Mouse (Mus musculus) stomach, embryonic 14.5 days (tissue): ENCODE measurements around the gene Cog5. TPM values are rescaled to one million over a fixed set of nuclear protein-coding genes. Genes with fewer than 3 reads are reported as not detected.

Experiments used
- ATAC-seq: fragments of 200-750 bp; cut with Nextera tagmentation; 2 replicates; pipeline ENCODE4 v1.8.0; 2017; ENCODE audit warnings: low read depth, moderate TSS enrichment; ENCODE audit not compliant: insufficient number of reproducible peaks, insufficient read depth, low FRiP score
- H3K27ac ChIP-seq: fragments of 300-500 bp; sonication (generic); 2 replicates; pipeline ENCODE4 v1.5.1; 2014; ENCODE audit warnings: mild to moderate bottlenecking, low read length, moderate library complexity, mixed read lengths
- H3K27me3 ChIP-seq: fragments of 300-500 bp; sonication (generic); 2 replicates; pipeline ENCODE4 v1.6.1; 2014; ENCODE audit warnings: low read length, control low read depth, mixed read lengths; ENCODE audit not compliant: control insufficient read depth, insufficient read depth
- H3K36me3 ChIP-seq: fragments of 300-500 bp; sonication (generic); 2 replicates; pipeline ENCODE4 v1.6.1; 2014; ENCODE audit warnings: mild to moderate bottlenecking, control low read depth, low read length, moderate library complexity, mixed read lengths; ENCODE audit not compliant: control insufficient read depth, insufficient read depth
- H3K4me1 ChIP-seq: fragments of 300-500 bp; sonication (generic); 2 replicates; pipeline ENCODE4 v1.6.1; 2014; ENCODE audit warnings: low read length, control low read depth, mixed read lengths; ENCODE audit not compliant: control insufficient read depth, insufficient read depth
- H3K4me2 ChIP-seq: fragments of 300-500 bp; sonication (generic); replicated peaks from 2 replicates; pipeline ENCODE4 v1.6.1; 2014; ENCODE audit warnings: low read depth, low read length, control low read depth
- H3K4me3 ChIP-seq: fragments of 300-500 bp; sonication (generic); 2 replicates; pipeline ENCODE4 v1.5.1; 2014; ENCODE audit warnings: low read depth, low read length, control low read depth
- H3K9ac ChIP-seq: fragments of 300-500 bp; sonication (generic); replicated peaks from 2 replicates; pipeline ENCODE4 v1.6.1; 2014; ENCODE audit warnings: low read depth, mild to moderate bottlenecking, control low read depth, low read length, moderate library complexity, mixed read lengths
- H3K9me3 ChIP-seq: fragments of 300-500 bp; sonication (generic); 2 replicates; pipeline ENCODE4 v1.6.1; 2016; ENCODE audit warnings: low read depth, low read length, control low read depth; ENCODE audit not compliant: control insufficient read depth
- WGBS: fragments of 180-500 bp; shearing (Covaris S2); extraction: QIAGEN DNeasy Blood & Tissue Kit; methylation state at CpG from one replicate; pipeline ENCODE4 v1.1.7; 2014; 5-methylcytosine and 5-hydroxymethylcytosine counted together
- polyA plus RNA-seq: library from polyadenylated mRNA; unstranded; fragments of >200 nt; fragmentation: Nextera tagmentation; extraction: Ambion mirVana; gene quantifications from 2 replicates; pipeline ENCODE4 v1.2.1, GENCODE M21; 2014

The Cog5 gene
- polyA plus RNA-seq, 1 experiment from 2014 or later = 41.6 TPM

DNA sequence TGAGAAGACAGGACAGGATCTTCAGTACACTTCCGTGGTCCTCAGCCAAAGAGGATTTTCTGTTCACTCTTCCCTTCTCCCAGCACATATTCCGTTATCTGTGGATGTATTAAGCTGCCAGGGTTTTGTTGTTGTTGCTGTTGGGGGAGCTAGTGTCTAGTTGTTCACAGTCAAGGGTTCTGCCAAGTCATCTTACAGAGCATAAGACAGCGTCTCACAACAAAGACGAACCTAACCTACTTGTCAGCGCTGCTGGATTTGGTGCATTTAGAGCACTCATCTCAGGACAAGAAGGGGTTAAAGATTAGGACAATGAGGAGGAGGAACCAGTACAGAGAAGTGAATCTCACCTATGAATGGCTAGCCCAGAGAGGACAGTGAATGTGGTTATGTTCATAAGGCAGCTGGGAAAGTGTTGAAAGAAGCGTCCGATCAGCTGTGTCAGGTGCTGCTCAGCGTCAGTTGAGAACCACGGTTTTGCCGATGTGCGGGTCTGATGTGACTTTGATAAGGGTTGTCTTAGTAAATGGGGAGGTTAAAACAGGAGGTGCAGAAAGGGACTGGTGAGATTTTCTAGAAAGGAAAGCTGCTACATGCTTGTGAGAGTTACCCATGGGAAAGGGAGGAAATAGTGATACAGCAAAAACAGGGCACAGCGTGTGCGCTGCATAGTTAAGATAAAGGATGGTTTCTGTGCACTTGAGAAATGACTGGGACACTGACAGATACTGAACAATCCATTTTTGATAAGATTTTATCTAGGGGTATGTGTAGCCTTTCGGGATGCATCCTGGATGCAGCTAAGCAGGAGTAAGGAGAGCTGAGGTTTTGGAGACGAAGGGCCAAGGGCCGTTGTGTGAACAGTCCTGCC is 208.2 kb downstream of the Cog5 start:
- Histone ChIP-seq H3K4me1 (no peaks in the 10 kb centered on the region), H3K27ac (no peak overlapping the region), H3K4me2 (no peak overlapping the region), H3K27me3 (no peaks in the 10 kb centered on the region), H3K4me3 (no peak overlapping the region), H3K9me3 (no peaks in the 10 kb centered on the region), H3K9ac (no peak overlapping the region), H3K36me3 (no peaks in the 10 kb centered on the region)
- WGBS = 81% methylated on average over 16 of the region's 16 CpGs
- ATAC-seq = no peak

DNA sequence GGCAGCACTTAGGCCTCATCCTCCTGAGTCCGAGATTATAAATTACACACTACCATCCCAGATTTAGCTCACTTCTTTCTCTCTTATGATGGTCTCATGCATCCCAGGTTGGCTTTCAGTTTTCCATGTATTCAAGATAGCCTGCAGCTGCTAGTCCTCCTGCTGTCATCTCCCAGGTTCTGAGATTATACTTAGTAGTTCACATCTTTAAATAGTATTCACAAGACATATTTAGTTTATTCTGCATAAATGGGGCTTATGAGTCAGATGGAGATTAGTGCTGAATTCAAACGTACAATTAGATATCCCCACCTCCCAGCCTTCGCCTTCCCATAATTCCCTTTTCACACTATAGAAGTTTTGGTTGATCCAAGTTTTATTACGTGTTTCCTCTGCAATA is 222.1 kb downstream of the Cog5 start:
- Histone ChIP-seq H3K9me3 (no peaks in the 10 kb centered on the region), H3K27ac (no peak overlapping the region), H3K4me3 (no peak overlapping the region), H3K27me3 (no peaks in the 10 kb centered on the region), H3K9ac (no peak overlapping the region), H3K36me3 (no peaks in the 10 kb centered on the region), H3K4me1 (no peaks in the 10 kb centered on the region), H3K4me2 (no peak overlapping the region)
- WGBS = 82% methylated on average over 4 of the region's 4 CpGs
- ATAC-seq = no peak

DNA sequence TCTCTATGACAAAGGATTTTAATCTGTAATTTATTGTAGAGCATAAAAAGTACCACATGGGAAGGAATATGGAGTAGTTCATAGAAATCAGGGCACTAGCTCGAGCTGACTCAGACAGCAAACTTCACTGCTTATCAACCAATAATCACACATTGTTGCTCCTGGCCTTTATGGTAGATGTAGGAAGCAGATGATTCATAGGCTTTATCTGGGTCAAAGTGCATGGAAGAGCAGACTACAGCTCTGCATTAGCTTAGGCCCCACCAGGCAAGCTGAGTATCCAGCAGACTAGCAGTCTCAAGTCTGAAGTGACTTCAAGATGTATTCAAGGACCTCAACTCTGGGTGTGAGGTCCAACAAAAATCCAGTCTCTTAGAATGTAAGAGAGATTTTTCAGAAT is 228.1 kb downstream of the Cog5 start:
- Histone ChIP-seq H3K4me3 (no peak overlapping the region), H3K27ac (no peak overlapping the region), H3K36me3 (peaks cover 4% of the 10 kb centered on the region; the same call in 1 of the 2 replicates), H3K4me2 (no peak overlapping the region), H3K9me3 (no peaks in the 10 kb centered on the region), H3K9ac (no peak overlapping the region), H3K27me3 (no peaks in the 10 kb centered on the region), H3K4me1 (no peaks in the 10 kb centered on the region)
- no peak for ATAC-seq
- WGBS = 50% methylated on average over 1 of the region's 1 CpGs

DNA sequence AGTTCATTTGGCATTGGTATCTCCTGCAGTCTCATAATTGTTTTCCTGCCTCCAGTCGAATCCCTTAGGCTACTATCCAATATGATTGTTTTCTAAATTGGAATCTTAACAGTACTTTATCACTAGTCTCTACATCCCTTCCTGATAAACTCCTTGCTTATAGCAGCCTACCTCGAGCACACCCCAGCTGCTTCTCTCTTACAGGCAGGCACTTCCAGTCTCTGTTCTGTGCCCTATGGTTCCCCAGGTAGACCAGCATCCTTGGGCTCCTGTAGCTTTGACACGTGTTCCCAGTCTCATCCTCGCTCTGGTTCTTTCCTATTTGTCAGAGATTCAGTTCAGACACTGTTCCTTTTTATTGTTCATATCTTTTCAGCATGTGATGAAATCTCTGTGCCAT is 229.7 kb downstream of the Cog5 start:
- H3K4me2 ChIP-seq = no peak overlapping the region
- 86% methylated on average over 4 of the region's 4 CpGs for WGBS
- ATAC-seq = no peak
- no peak overlapping the region for H3K9ac ChIP-seq
- no peaks in the 10 kb centered on the region for H3K4me1 ChIP-seq
- H3K36me3 ChIP-seq = peaks cover 4% of the 10 kb centered on the region; the same call in 1 of the 2 replicates
- no peaks in the 10 kb centered on the region for H3K27me3 ChIP-seq
- no peaks in the 10 kb centered on the region for H3K9me3 ChIP-seq
- H3K27ac ChIP-seq = no peak overlapping the region
- no peak overlapping the region for H3K4me3 ChIP-seq

DNA sequence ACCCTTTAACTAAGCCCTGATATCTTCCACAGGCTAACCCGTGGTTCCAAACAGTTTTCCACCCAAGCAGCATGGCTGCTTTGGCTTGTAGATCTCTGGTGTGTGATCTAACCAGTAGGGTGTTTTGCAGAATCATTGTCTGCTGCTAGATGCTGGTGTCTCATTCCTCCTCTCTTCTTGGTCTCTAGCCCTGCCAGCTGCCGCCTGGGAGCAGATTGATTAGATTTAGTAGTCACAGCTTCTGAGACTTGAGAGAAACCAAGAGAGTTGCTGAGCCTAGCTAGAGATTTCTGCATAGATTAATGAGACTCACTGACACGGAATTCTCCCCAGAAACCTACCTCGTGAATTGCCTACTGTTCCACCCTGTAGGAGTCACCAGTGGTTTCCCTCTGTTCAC is 230.4 kb downstream of the Cog5 start:
- H3K4me2 ChIP-seq = no peak overlapping the region
- no peak overlapping the region for H3K9ac ChIP-seq
- H3K36me3 ChIP-seq = peaks cover 4% of the 10 kb centered on the region; the same call in 1 of the 2 replicates
- no peak overlapping the region for H3K27ac ChIP-seq
- WGBS = 69% methylated on average over 4 of the region's 4 CpGs
- H3K4me3 ChIP-seq = no peak overlapping the region
- no peaks in the 10 kb centered on the region for H3K9me3 ChIP-seq
- no peaks in the 10 kb centered on the region for H3K27me3 ChIP-seq
- ATAC-seq = no peak
- H3K4me1 ChIP-seq = no peaks in the 10 kb centered on the region

DNA sequence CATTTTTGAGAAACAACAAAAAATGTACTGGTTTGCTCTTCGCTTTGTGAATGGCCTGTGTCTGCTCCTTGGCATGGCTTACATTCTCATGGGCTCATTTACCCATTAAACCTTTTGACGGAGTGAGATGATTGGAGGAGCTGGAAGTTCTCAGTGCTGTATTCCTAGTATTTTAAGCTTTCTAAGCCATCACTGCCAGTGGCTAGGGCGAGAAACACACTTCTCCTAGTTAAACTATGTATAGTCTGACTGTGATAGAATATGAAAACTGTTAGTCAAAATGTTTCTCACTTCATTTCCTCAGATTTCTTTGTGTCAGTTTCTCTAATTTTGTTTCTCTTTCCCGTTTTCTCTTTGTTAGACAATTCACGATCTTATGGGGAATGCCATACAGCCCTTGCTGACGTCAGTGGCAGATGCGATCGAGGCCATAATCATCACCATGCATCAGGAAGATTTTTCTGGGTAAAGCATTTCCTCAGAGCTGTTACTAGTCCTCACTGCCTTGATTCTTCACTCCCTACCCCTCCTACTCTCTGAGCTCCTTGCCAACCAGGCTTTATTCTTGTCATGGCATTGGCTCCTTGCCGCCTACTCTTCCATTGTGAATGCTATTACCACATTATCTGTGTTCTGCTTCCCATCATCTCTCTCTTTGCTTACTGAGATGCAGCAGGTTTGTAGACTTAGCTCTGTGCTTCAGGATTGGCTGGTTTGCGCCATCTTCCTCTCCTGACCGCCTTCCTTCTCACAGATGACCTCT is 231.4 kb downstream of the Cog5 start:
- 94% methylated on average over 11 of the region's 11 CpGs for WGBS
- H3K9me3 ChIP-seq = no peaks in the 10 kb centered on the region
- peaks cover 4% of the 10 kb centered on the region; the same call in 1 of the 2 replicates for H3K36me3 ChIP-seq
- no peak overlapping the region for H3K9ac ChIP-seq
- no peak overlapping the region for H3K4me2 ChIP-seq
- ATAC-seq = no peak
- H3K27ac ChIP-seq = no peak overlapping the region
- H3K4me1 ChIP-seq = no peaks in the 10 kb centered on the region
- no peaks in the 10 kb centered on the region for H3K27me3 ChIP-seq
- no peak overlapping the region for H3K4me3 ChIP-seq

DNA sequence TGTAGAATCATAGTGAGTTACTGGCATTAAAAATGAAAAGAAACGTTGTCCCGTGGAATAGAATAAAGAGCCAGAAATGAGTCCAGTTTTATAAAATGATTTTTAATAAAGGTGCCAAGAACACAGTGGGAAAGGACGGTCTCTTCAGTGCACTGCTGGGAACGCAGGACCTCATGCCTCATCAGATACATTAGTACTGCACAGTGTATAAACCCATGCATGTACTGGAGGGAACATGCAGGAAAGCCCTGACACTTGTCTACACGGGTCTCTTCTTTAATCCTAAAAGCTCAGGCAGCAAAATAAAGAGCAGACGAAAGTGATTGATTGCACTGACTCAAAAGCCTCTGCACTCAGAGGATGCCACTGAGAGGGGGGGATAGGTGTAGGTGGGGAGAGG is 236.0 kb downstream of the Cog5 start:
- Histone ChIP-seq H3K4me1 (no peaks in the 10 kb centered on the region; the same call in 1 of the 2 replicates), H3K27ac (no peak overlapping the region), H3K27me3 (no peaks in the 10 kb centered on the region), H3K36me3 (peaks cover 4% of the 10 kb centered on the region; the same call in 1 of the 2 replicates), H3K9me3 (no peaks in the 10 kb centered on the region), H3K4me3 (no peak overlapping the region), H3K4me2 (no peak overlapping the region), H3K9ac (no peak overlapping the region)
- no peak for ATAC-seq
- 53% methylated on average over 6 of the region's 6 CpGs for WGBS

DNA sequence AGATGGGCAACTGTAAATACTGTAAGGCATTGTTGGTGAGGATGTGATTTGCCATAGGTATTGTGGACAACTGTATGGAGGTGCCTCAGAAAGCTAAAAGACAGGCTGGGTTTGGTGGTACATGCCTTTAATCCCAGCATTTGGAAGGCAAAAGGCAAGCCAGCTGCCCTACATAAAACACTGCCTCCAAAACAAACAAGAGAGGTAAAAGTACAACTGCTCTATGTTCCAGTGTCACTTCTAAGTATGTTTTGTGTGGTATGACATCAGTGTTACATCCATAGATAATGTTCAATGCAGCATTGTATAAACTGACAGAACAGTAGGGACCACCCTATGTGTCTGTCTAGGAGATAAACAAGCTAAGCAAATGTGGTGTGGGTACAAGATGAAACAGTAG is 237.4 kb downstream of the Cog5 start:
- no peak overlapping the region for H3K4me3 ChIP-seq
- H3K36me3 ChIP-seq = peaks cover 2% of the 10 kb centered on the region; the same call in 1 of the 2 replicates
- no peak overlapping the region for H3K9ac ChIP-seq
- H3K27ac ChIP-seq = no peak overlapping the region
- no peak overlapping the region for H3K4me2 ChIP-seq
- H3K9me3 ChIP-seq = no peaks in the 10 kb centered on the region
- no peaks in the 10 kb centered on the region for H3K27me3 ChIP-seq
- peaks cover 6% of the 10 kb centered on the region; the same call in 1 of the 2 replicates for H3K4me1 ChIP-seq
- ATAC-seq = no peak
